Mouse (Mus musculus): ENCODE data around the gene Iqcd.

GRCm38 (mm10) chr5:120567761-120568211 is 21.0 kb upstream of the Iqcd start:
- TF ChIP-seq POLR2A (IDR thresholded peaks at IDR 0.05; ENCODE audit: low read depth, low read length) (no peak), CTCF (IDR thresholded peaks at IDR 0.05; ENCODE audit: borderline replicate concordance, insufficient read depth, low read length) (no peak)

Measured in embryonic fibroblast, embryonic 13.5 days (primary cell).